Mouse (Mus musculus) neural tube, embryonic 12.5 days (tissue): ENCODE measurements around the gene Tma7. TPM values are rescaled to one million over a fixed set of nuclear protein-coding genes. Genes with fewer than 3 reads are reported as not detected.

ENCODE experiments used
- ATAC-seq: fragments of 200-750 bp; cut with Nextera tagmentation; 2 replicates; pipeline ENCODE4 v1.8.0; 2017; ENCODE audit warnings: low read depth, mild to moderate bottlenecking, moderate TSS enrichment, moderate library complexity; ENCODE audit not compliant: low FRiP score
- H3K27ac ChIP-seq: fragments of 300-500 bp; sonication (generic); 2 replicates; pipeline ENCODE4 v1.5.1; 2016
- H3K27me3 ChIP-seq: fragments of 300-500 bp; sonication (generic); replicated peaks from 2 replicates; pipeline ENCODE4 v1.6.1; 2016; ENCODE audit warnings: mild to moderate bottlenecking
- H3K36me3 ChIP-seq: fragments of 300-500 bp; sonication (generic); 2 replicates; pipeline ENCODE4 v1.6.1; 2016; ENCODE audit warnings: mild to moderate bottlenecking
- H3K4me1 ChIP-seq: fragments of 300-500 bp; sonication (generic); 2 replicates; pipeline ENCODE4 v1.6.1; 2016
- H3K4me2 ChIP-seq: fragments of 300-500 bp; sonication (generic); replicated peaks from 2 replicates; pipeline ENCODE4 v1.6.1; 2016; ENCODE audit warnings: mild to moderate bottlenecking
- H3K4me3 ChIP-seq: fragments of 300-500 bp; sonication (generic); 2 replicates; pipeline ENCODE4 v1.5.1; 2016
- H3K9ac ChIP-seq: fragments of 300-500 bp; sonication (generic); 2 replicates; pipeline ENCODE4 v1.6.1; 2016; ENCODE audit warnings: mild to moderate bottlenecking
- H3K9me3 ChIP-seq: fragments of 300-500 bp; sonication (generic); 2 replicates; pipeline ENCODE4 v1.6.1; 2016; ENCODE audit warnings: mild to moderate bottlenecking
- WGBS: fragments of 180-500 bp; shearing (Covaris S2); methylation state at CpG from one replicate; pipeline ENCODE4 v1.1.7; 2016; 5-methylcytosine and 5-hydroxymethylcytosine counted together
- polyA plus RNA-seq: library from polyadenylated mRNA; unstranded; fragments of >200 nt; fragmentation: Nextera tagmentation; extraction: Ambion mirVana; gene quantifications from 2 replicates; pipeline ENCODE4 v1.2.1, GENCODE M21; 2016

The Tma7 gene
- polyA plus RNA-seq, 1 experiment from 2014 or later, result 773 TPM

DNA sequence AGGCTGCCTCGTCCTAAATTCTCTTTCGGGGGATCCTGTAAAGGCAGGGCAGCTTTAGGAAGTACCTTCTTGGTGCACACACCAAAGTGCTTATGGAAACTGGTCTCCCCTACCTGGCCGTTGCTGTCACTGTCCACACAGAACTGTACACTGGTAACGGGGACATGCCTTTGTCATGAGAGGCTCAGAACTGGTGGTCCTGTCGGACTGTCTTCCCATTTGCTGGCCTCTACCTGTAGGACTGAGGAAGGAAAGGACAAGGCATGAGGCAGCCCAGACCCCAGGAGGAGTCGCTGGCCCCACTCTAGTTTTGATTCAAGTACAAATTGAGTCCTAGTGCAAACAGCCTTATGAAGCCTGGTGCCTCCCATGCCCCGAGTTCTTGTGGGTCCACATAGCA lies 51.4 kb downstream of the Tma7 start:
- Histone ChIP-seq H3K4me2 (no peak overlapping the region), H3K27ac (no peak overlapping the region), H3K9me3 (no peaks in the 10 kb centered on the region), H3K36me3 (peaks cover 12% of the 10 kb centered on the region; the same call in 1 of the 2 replicates), H3K27me3 (no peaks in the 10 kb centered on the region), H3K4me3 (no peak overlapping the region), H3K4me1 (no peaks in the 10 kb centered on the region), H3K9ac (no peak overlapping the region)
- 90% methylated on average over 7 of the region's 7 CpGs for WGBS
- ATAC-seq, result no peak

DNA sequence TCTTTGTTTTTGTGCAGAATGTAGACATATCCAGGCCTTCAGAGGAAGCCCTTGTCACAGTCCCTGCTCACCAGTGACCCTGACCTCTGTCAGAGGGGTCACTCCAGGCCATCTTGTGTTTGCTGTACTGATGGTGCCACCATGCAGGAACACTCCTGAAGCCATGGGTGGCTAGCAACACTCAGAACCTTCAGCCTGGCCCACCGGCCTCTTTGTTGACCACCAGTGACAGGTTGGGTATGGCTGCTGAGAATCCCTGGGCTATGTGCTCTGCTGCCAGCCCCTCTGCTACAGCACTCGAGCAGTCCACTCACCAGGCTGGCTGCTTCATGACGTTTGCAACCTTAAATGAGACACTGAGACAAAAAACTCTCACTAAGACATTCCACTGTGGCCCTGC lies 52.1 kb downstream of the Tma7 start:
- Histone ChIP-seq H3K27ac (no peak overlapping the region), H3K4me1 (no peaks in the 10 kb centered on the region), H3K4me3 (no peak overlapping the region), H3K4me2 (no peak overlapping the region), H3K9ac (no peak overlapping the region), H3K36me3 (peaks cover 13% of the 10 kb centered on the region; the same call in 1 of the 2 replicates), H3K9me3 (no peaks in the 10 kb centered on the region), H3K27me3 (no peaks in the 10 kb centered on the region)
- WGBS, result 77% methylated on average over 3 of the region's 3 CpGs
- no peak for ATAC-seq

DNA sequence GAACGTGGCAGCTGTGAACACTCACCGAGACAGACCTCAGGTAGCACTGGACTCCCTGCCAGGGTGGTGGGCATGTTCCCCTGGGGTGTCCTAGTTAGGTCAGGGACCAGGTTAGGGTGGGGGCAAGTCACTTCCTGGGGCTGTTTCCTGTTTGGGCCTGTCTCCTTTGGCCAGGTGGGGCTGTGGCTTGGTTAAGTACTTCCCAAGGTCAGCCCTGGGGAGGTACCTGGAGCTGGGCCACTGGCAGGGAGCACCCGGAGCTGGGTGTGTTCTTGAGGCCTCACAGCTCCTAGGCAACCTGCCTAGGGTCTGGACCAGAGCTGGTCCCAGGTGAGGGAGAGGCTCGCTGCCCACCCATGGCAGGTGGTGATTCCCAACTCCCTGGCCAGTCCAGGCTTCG lies 53.5 kb downstream of the Tma7 start:
- Histone ChIP-seq H3K9ac (no peak overlapping the region), H3K4me3 (no peak overlapping the region), H3K27ac (no peak overlapping the region), H3K9me3 (no peaks in the 10 kb centered on the region), H3K36me3 (peaks cover 20% of the 10 kb centered on the region; the same call in 1 of the 2 replicates), H3K4me1 (no peaks in the 10 kb centered on the region), H3K4me2 (no peak overlapping the region), H3K27me3 (no peaks in the 10 kb centered on the region)
- ATAC-seq, result no peak
- 71% methylated on average over 5 of the region's 5 CpGs for WGBS

DNA sequence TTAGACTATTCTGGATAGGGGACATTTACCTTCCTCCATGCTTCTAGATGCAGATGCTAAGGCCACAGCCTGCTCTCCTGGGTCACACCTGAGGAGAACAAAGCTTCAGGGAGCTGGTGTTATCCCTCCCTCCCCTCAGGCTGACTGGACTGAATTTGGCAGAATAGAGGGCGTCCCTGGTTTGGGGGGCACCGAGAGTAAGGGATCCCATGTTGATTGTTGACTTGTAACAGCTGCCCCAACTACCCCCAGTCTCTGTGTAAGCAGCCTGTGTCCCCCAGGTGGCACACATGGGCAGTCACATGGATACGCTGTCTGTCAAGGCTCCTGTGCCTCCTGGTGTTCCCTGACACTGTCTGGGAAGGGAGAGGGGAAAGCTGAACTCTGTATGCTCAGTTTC lies 54.0 kb downstream of the Tma7 start:
- Histone ChIP-seq H3K9me3 (no peaks in the 10 kb centered on the region), H3K4me3 (no peak overlapping the region), H3K9ac (no peak overlapping the region), H3K27me3 (no peaks in the 10 kb centered on the region), H3K27ac (no peak overlapping the region), H3K4me1 (no peaks in the 10 kb centered on the region), H3K36me3 (peaks cover 22% of the 10 kb centered on the region; the same call in 1 of the 2 replicates), H3K4me2 (no peak overlapping the region)
- 82% methylated on average over 3 of the region's 3 CpGs for WGBS
- no peak for ATAC-seq

DNA sequence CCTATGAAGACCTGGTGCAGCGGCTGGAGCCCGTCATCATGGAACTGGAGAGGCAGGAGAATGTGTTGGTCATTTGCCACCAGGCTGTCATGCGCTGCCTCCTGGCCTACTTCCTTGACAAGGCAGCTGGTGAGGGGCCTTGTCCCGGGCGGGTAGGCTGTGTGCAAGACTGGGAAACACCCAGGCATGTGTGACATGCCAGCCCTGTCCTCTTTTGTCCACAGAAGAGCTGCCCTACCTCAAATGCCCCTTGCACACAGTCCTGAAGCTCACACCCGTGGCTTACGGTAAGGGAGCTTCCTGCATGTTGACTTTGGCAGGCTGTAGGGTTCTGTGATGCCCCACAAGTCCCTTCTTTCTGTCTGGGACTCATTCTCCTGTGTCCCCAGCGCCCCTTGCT lies 54.9 kb downstream of the Tma7 start:
- Histone ChIP-seq H3K36me3 (peaks cover 23% of the 10 kb centered on the region; the same call in 1 of the 2 replicates), H3K4me2 (no peak overlapping the region), H3K4me3 (no peak overlapping the region), H3K27ac (no peak overlapping the region), H3K9me3 (no peaks in the 10 kb centered on the region), H3K9ac (no peak overlapping the region), H3K27me3 (no peaks in the 10 kb centered on the region), H3K4me1 (no peaks in the 10 kb centered on the region)
- no peak for ATAC-seq
- 82% methylated on average over 8 of the region's 8 CpGs for WGBS

Other genes starting within 250 kb of the Tma7 start
- 10.8 and 11.9 TPM in 2 replicates for gene Slc26a6, start 229.3 kb downstream of the Tma7 start, polyA plus RNA-seq
- gene Tmem89, start 168.0 kb downstream of the Tma7 start, polyA plus RNA-seq, result not detected in 2 replicates
- gene Uqcrc1, start 146.0 kb downstream of the Tma7 start, polyA plus RNA-seq, result 401 and 409 TPM in 2 replicates
- 1.6 and 1.9 TPM in 2 replicates for gene Col7a1, start 129.0 kb downstream of the Tma7 start, polyA plus RNA-seq
- gene Ucn2, start 96.6 kb downstream of the Tma7 start, polyA plus RNA-seq, result not detected in 2 replicates
- 22.9 and 23.9 TPM in 2 replicates for gene Pfkfb4, start 90.8 kb downstream of the Tma7 start, polyA plus RNA-seq
- 44.4 and 45.0 TPM in 2 replicates for gene Shisa5, start 44.0 kb downstream of the Tma7 start, polyA plus RNA-seq
- 8.9 and 10.6 TPM in 2 replicates for gene Trex1, start 22.9 kb downstream of the Tma7 start, polyA plus RNA-seq
- 29.8 and 30.1 TPM in 2 replicates for gene Atrip, start 8.5 kb downstream of the Tma7 start, polyA plus RNA-seq
- 14.5 and 15.0 TPM in 2 replicates for gene Ccdc51, start 94 bp downstream of the Tma7 start, polyA plus RNA-seq
- gene Plxnb1, start 12.8 kb upstream of the Tma7 start, polyA plus RNA-seq, result 33.3 and 38.3 TPM in 2 replicates
- gene Fbxw21, start 79.5 kb upstream of the Tma7 start, polyA plus RNA-seq, result not detected in 2 replicates
- gene Fbxw13, start 113.4 kb upstream of the Tma7 start, polyA plus RNA-seq, result not detected in 2 replicates
- gene Fbxw20, start 152.2 kb upstream of the Tma7 start, polyA plus RNA-seq, result not detected in 2 replicates
- gene Fbxw14, start 205.1 kb upstream of the Tma7 start, polyA plus RNA-seq, result not detected in 2 replicates